Mouse (Mus musculus) hindbrain, embryonic 14.5 days (tissue): ENCODE measurements around the gene Fhl1. TPM values are rescaled to one million over a fixed set of nuclear protein-coding genes. Genes with fewer than 3 reads are reported as not detected.

Source experiments
- ATAC-seq: fragments of 200-750 bp; cut with Nextera tagmentation; 2 replicates; pipeline ENCODE4 v1.8.0; 2017; ENCODE audit warnings: moderate number of reproducible peaks, mild to moderate bottlenecking, moderate TSS enrichment, moderate library complexity; ENCODE audit not compliant: low FRiP score
- DNase-seq: peaks from one replicate; pipeline ENCODE4 v3.0.0-alpha.2; 2015; ENCODE audit warnings: low spot score
- H3K27ac ChIP-seq: fragments of 300-500 bp; sonication (generic); 2 replicates; pipeline ENCODE4 v1.5.1; 2014; ENCODE audit warnings: mild to moderate bottlenecking, moderate library complexity
- H3K27me3 ChIP-seq: fragments of 300-500 bp; sonication (generic); 2 replicates; pipeline ENCODE4 v1.6.1; 2014; ENCODE audit warnings: mild to moderate bottlenecking, low read length, mixed read lengths; ENCODE audit not compliant: control insufficient read depth, insufficient read depth
- H3K36me3 ChIP-seq: fragments of 300-500 bp; sonication (generic); replicated peaks from 2 replicates; pipeline ENCODE4 v1.6.1; 2014; ENCODE audit not compliant: control insufficient read depth, insufficient read depth
- H3K4me1 ChIP-seq: fragments of 300-500 bp; sonication (generic); replicated peaks from 2 replicates; pipeline ENCODE4 v1.6.1; 2014; ENCODE audit warnings: antibody characterized with exemption, low read length, mixed read lengths; ENCODE audit not compliant: control insufficient read depth, insufficient read depth
- H3K4me2 ChIP-seq: fragments of 300-500 bp; sonication (generic); replicated peaks from 2 replicates; pipeline ENCODE4 v1.6.1; 2014; ENCODE audit warnings: mild to moderate bottlenecking, moderate library complexity
- H3K4me3 ChIP-seq: fragments of 300-500 bp; sonication (generic); replicated peaks from 2 replicates; pipeline ENCODE4 v1.5.1; 2014; ENCODE audit warnings: mild to moderate bottlenecking, low read length
- H3K9ac ChIP-seq: fragments of 300-500 bp; sonication (generic); 2 replicates; pipeline ENCODE4 v1.6.1; 2014
- H3K9me3 ChIP-seq: fragments of 300-500 bp; sonication (generic); 2 replicates; pipeline ENCODE4 v1.6.1; 2016; ENCODE audit warnings: low read length; ENCODE audit not compliant: control insufficient read depth
- WGBS: fragments of 180-500 bp; shearing (Covaris S2); extraction: QIAGEN DNeasy Blood & Tissue Kit; methylation state at CpG from one replicate; pipeline ENCODE4 v1.1.7; 2014; 5-methylcytosine and 5-hydroxymethylcytosine counted together
- polyA plus RNA-seq: library from polyadenylated mRNA; unstranded; fragments of >200 nt; fragmentation: Nextera tagmentation; extraction: Ambion mirVana; gene quantifications from 2 replicates; pipeline ENCODE4 v1.2.1, GENCODE M21; 2014

Fhl1 gene
- polyA plus RNA-seq, 1 experiment from 2014 or later = 192 TPM

GRCm38 (mm10) chrX:56708592-56709370 lies 22.8 kb upstream of the Fhl1 start:
- no peaks in the 10 kb centered on the region for H3K36me3 ChIP-seq
- no peak overlapping the region for H3K4me2 ChIP-seq
- no peaks in the 10 kb centered on the region for H3K9me3 ChIP-seq
- H3K27ac ChIP-seq = no peak overlapping the region
- H3K4me3 ChIP-seq = no peak overlapping the region
- H3K4me1 ChIP-seq = no peaks in the 10 kb centered on the region
- 79% methylated on average over 6 of the region's 6 CpGs for whole genome bisulfite sequencing
- no peak for ATAC-seq
- no peak overlapping the region for H3K9ac ChIP-seq
- no peaks in the 10 kb centered on the region for H3K27me3 ChIP-seq
- DNase-seq = no peak

DNA sequence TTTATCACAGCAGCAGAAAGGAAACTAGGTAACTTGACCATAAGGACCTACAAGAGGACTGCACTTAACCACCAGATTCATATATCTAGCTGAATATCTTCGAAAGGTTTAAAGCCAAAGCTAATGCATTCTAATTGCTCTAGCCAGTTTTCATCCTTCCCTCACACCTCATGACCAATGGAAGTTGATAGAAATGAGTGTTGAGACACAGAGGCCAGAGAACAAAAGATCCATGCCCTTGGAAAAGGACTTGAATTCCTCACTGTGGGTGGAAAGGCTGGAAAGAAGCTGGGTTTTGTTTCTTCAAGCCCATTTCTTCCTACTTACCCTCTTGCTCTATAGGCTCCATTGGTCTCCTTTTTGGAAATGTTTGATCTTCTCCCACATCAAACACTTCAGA lies 21.1 kb upstream of the Fhl1 start:
- H3K9ac ChIP-seq = no peak overlapping the region
- ATAC-seq (no peak), DNase-seq (no peak)
- no peak overlapping the region for H3K4me3 ChIP-seq
- H3K4me1 ChIP-seq = no peaks in the 10 kb centered on the region
- H3K36me3 ChIP-seq = no peaks in the 10 kb centered on the region
- H3K27me3 ChIP-seq = no peaks in the 10 kb centered on the region
- no peak overlapping the region for H3K27ac ChIP-seq
- no peak overlapping the region for H3K4me2 ChIP-seq
- 95% methylated on average over 1 of the region's 1 CpGs for WGBS
- H3K9me3 ChIP-seq = no peaks in the 10 kb centered on the region

DNA sequence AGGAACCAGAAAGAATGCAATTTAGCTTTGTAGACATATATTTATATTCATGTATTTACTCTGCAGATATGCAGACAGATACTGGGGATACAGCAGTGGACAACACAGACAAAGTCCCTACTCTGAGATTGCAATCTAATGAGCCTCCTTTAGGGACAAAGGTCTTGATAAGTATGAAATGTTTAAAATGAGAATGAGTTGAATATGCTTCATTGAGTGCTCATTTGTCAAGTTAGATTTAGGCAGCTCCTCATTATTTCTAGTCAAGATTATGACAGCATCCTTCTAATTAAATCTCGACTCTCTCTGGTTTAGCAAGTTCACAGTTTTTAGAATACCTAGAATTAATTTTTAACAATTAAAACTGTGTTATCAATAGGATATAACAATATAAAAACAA lies 18.9 kb upstream of the Fhl1 start:
- 50% methylated on average over 1 of the region's 1 CpGs for WGBS
- ATAC-seq (no peak), DNase-seq (no peak)
- H3K9ac ChIP-seq = no peak overlapping the region
- H3K27me3 ChIP-seq = no peaks in the 10 kb centered on the region
- no peaks in the 10 kb centered on the region for H3K4me1 ChIP-seq
- H3K36me3 ChIP-seq = no peaks in the 10 kb centered on the region
- no peak overlapping the region for H3K27ac ChIP-seq
- H3K9me3 ChIP-seq = no peaks in the 10 kb centered on the region
- H3K4me3 ChIP-seq = no peak overlapping the region
- no peak overlapping the region for H3K4me2 ChIP-seq

DNA sequence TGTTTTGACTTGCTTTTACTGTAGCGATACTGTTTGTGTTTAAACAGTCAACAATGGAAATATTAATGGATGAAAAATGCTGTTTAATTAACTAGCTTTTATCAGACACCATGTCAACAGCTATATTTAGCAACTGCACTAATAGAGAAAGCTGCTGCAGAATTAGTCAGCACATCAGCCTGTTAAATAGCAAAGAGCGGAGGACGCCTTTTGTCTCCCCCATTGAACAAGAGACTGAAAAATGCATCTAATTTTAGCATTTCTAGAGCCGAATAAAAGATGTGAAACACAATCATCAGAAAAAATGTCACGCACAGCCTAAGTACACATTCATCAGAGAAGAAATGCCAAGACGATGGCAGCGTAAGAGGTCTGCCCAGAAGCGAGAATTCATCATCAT lies 9.0 kb upstream of the Fhl1 start:
- peak overlapping the region; percentile 51 for H3K27ac ChIP-seq
- no peak for DNase-seq

DNA sequence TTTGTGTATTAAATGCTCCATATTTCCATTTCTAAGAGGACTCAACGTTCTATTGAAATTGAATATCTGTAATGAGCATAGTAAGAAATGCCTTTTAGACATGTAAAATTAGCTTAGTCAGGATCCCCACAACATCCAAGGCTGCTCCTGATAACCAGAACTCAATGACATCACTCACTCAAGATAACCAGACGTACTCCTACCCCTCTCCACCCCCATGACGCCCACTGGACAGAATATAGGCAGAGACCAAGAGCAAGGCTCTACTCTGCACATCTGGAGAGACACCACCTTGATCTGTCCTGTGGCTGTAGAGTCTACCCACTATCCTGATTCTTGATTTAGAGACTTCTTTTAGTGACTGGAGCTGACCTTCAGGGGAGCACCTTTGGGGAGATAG lies 3.1 kb upstream of the Fhl1 start:
- 0 out of 2 replicates have a peak, but pooled peaks cover 3% of the 10 kb centered on the region for H3K4me1 ChIP-seq
- no peaks in the 10 kb centered on the region for H3K9me3 ChIP-seq
- H3K4me2 ChIP-seq = no peak overlapping the region
- no peaks in the 10 kb centered on the region for H3K27me3 ChIP-seq
- ATAC-seq = no peak
- H3K9ac ChIP-seq = no peak overlapping the region
- 86% methylated on average over 3 of the region's 3 CpGs for WGBS
- H3K4me3 ChIP-seq = no peak overlapping the region
- H3K36me3 ChIP-seq = no peaks in the 10 kb centered on the region
- no peak for DNase-seq
- no peak overlapping the region for H3K27ac ChIP-seq

More for the DNA sequence above, 9.0 kb upstream of the Fhl1 start:
- Histone ChIP-seq H3K4me2 (no peak overlapping the region; the same call in 1 of the 2 replicates), H3K4me1 (no peaks in the 10 kb centered on the region), H3K9ac (peak overlapping the region; percentile 22; the same call in 1 of the 2 replicates), H3K27me3 (no peaks in the 10 kb centered on the region), H3K4me3 (no peak overlapping the region), H3K36me3 (no peaks in the 10 kb centered on the region), H3K9me3 (no peaks in the 10 kb centered on the region)
- no peak for ATAC-seq
- WGBS = 55% methylated on average over 8 of the region's 8 CpGs

DNA sequence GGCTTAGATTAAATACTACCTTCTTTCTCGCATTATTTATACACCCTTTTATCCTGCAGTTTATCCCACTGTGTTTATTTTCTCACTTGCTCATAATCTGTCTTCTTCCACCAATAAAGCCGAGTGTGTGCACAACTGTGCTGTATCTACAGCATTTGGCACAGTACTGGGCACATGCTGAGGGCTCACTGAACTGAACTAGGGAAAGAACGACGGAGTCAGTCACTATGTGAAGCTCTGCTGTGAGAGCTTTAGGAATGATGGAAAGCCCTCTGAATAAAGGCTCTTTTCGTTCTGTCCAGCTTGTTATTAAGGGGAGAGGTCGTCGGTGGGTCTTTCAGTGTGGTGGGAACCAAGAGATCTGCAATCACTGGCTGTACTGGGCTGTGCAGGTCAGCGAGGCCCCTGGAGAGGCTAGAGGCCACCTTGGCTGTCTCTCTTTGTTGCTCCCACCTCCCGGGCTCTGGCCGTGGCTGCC lies 720 bp upstream of the Fhl1 start:
- Histone ChIP-seq H3K27me3 (no peaks in the 10 kb centered on the region), H3K4me3 (peak overlapping the region; percentile 58), H3K9ac (peak overlapping the region; percentile 79), H3K27ac (peak overlapping the region; percentile 84), H3K4me2 (peak overlapping the region; percentile 49), H3K36me3 (no peaks in the 10 kb centered on the region), H3K4me1 (peaks cover 3% of the 10 kb centered on the region; the same call in 1 of the 2 replicates), H3K9me3 (no peaks in the 10 kb centered on the region)
- WGBS = 15% methylated on average over 10 of the region's 10 CpGs
- ATAC-seq = peak; percentile 48; the same call in 1 of the 2 replicates
- peak; percentile 26 for DNase-seq

- H3K27ac ChIP-seq = peak overlapping the region; percentile 87; the same call in 1 of the 2 replicates
- H3K4me1 ChIP-seq = peaks cover 3% of the 10 kb centered on the region; the same call in 1 of the 2 replicates
- peak overlapping the region; percentile 58 for H3K4me3 ChIP-seq
- peak overlapping the region; percentile 49 for H3K4me2 ChIP-seq
- H3K9me3 ChIP-seq = no peaks in the 10 kb centered on the region
- DNase-seq = no peak
- no peak for ATAC-seq
- peak overlapping the region; percentile 79 for H3K9ac ChIP-seq
- WGBS = 14% methylated on average over 3 of the region's 3 CpGs
- no peaks in the 10 kb centered on the region for H3K36me3 ChIP-seq
- no peaks in the 10 kb centered on the region for H3K27me3 ChIP-seq
Observed at GRCm38 (mm10) chrX:56732401-56732800, 814 bp downstream of the Fhl1 start.

GRCm38 (mm10) chrX:56734436-56734835 lies 2.8 kb downstream of the Fhl1 start:
- Histone ChIP-seq H3K9me3 (no peaks in the 10 kb centered on the region), H3K36me3 (no peaks in the 10 kb centered on the region), H3K27me3 (no peaks in the 10 kb centered on the region), H3K4me3 (no peak overlapping the region), H3K4me1 (peaks cover 3% of the 10 kb centered on the region; the same call in 1 of the 2 replicates), H3K4me2 (peak overlapping the region; percentile 17), H3K27ac (no peak overlapping the region), H3K9ac (no peak overlapping the region)
- DNase-seq (no peak), ATAC-seq (no peak)
- WGBS = 34% methylated on average over 5 of the region's 5 CpGs

DNA sequence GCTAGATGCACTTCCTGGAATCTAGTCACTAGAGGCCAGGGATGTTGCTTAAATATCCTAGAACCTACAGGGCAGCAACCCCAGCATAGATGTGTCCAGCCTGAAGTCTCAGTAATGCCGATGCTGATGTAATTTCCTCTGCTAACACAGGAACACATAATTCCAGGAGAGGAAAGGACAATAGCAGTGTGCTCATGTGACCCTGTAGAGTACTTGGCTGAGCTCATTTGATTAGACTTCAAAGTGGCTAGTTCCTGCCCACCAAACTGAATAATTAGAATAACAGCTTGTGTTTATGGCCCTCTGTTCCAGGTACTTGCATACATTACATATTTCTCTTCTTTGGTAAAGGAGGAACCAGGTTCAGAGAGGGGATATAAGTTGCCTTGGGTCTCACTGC lies 4.6 kb downstream of the Fhl1 start:
- H3K4me1 ChIP-seq = no peaks in the 10 kb centered on the region; the same call in 1 of the 2 replicates
- H3K9ac ChIP-seq = no peak overlapping the region
- WGBS = 67% methylated on average over 1 of the region's 1 CpGs
- no peak overlapping the region for H3K4me3 ChIP-seq
- no peaks in the 10 kb centered on the region for H3K9me3 ChIP-seq
- H3K27ac ChIP-seq = no peak overlapping the region
- H3K4me2 ChIP-seq = no peak overlapping the region
- ATAC-seq (no peak), DNase-seq (no peak)
- no peaks in the 10 kb centered on the region for H3K27me3 ChIP-seq
- H3K36me3 ChIP-seq = no peaks in the 10 kb centered on the region
